Mouse (Mus musculus) thymus, postnatal 10 days (tissue): Measurements from ENCODE around the gene Bicra.

Experiments used
- DNase-seq, 2 experiments: peaks; one replicate each; pipeline ENCODE4 v3.0.0; 2021; ENCODE audit warnings: low spot score in 2 of 2

Gene Bicra

GRCm38 (mm10) chr7:15972247-15972646 is 75.5 kb downstream of the Bicra start:
- DNase-seq: no peak

GRCm38 (mm10) chr7:15969674-15970073 is 78.0 kb downstream of the Bicra start:
- no peak for DNase-seq

- no peak for DNase-seq
Observed at GRCm38 (mm10) chr7:15968322-15968721, 79.4 kb downstream of the Bicra start.

- DNase-seq: peak in 1 of 2 experiments; percentile 68
Observed at GRCm38 (mm10) chr7:15967312-15967711, 80.4 kb downstream of the Bicra start, which contains the start of gene Ehd2. Gene Ehd2 (minus strand): TSS chr7:15967567.

GRCm38 (mm10) chr7:15966489-15966888 is 81.2 kb downstream of the Bicra start:
- DNase-seq: no peak

- no peak for DNase-seq
Observed at GRCm38 (mm10) chr7:15963798-15964652, 83.7 kb downstream of the Bicra start.

- DNase-seq: no peak
Observed at GRCm38 (mm10) chr7:15962311-15963288, 85.1 kb downstream of the Bicra start.

- DNase-seq: no peak
Observed at GRCm38 (mm10) chr7:15961798-15962197, 85.9 kb downstream of the Bicra start.

GRCm38 (mm10) chr7:15961239-15961638 is 86.5 kb downstream of the Bicra start:
- DNase-seq: no peak

- no peak for DNase-seq
Observed at GRCm38 (mm10) chr7:15960691-15961090, 87.0 kb downstream of the Bicra start.

- DNase-seq: no peak
Observed at GRCm38 (mm10) chr7:15956143-15956542, 91.6 kb downstream of the Bicra start.

- DNase-seq: no peak
Observed at GRCm38 (mm10) chr7:15955509-15955908, 92.2 kb downstream of the Bicra start.

GRCm38 (mm10) chr7:15954978-15955443 is 92.7 kb downstream of the Bicra start:
- DNase-seq: no peak

GRCm38 (mm10) chr7:15954436-15954835 is 93.3 kb downstream of the Bicra start:
- DNase-seq: no peak

GRCm38 (mm10) chr7:15953307-15954074 is 94.2 kb downstream of the Bicra start:
- DNase-seq: no peak

GRCm38 (mm10) chr7:15952416-15952815 is 95.3 kb downstream of the Bicra start:
- DNase-seq: no peak

- DNase-seq: no peak
Observed at GRCm38 (mm10) chr7:15950008-15950407, 97.7 kb downstream of the Bicra start.

GRCm38 (mm10) chr7:15949216-15949790 is 98.4 kb downstream of the Bicra start:
- no peak for DNase-seq

GRCm38 (mm10) chr7:15948381-15948941 is 99.3 kb downstream of the Bicra start:
- DNase-seq: peak; percentile 45 to 80

GRCm38 (mm10) chr7:15947653-15948260 is 100.0 kb downstream of the Bicra start:
- DNase-seq: no peak
